Mouse (Mus musculus): ENCODE results near the gene Ascl2. TPM values are rescaled to one million over a fixed set of nuclear protein-coding genes. Genes with fewer than 3 reads are reported as not detected.

Gene Ascl2
- 0.42 and 0.44 TPM in 2 replicates for polyA plus RNA-seq (2014; fragmentation: Nextera tagmentation; extraction: Ambion mirVana)

- peak within 1 kb of the TSS; percentile 53 for H3K9ac ChIP-seq (ENCODE audit: low read depth, low read length)
- H3K36me3 ChIP-seq (ENCODE audit: control insufficient read depth, insufficient read depth, low read length): no peaks in the 10 kb centered on the region
- peak within 1 kb of the TSS; percentile 50 for H3K4me3 ChIP-seq (ENCODE audit: low read depth, low read length)
- peaks cover 11% of the 10 kb centered on the region for H3K4me1 ChIP-seq (ENCODE audit: control insufficient read depth, insufficient read depth, low read length)
- peak within 1 kb of the TSS; percentile 93 for H3K4me2 ChIP-seq
- peak; percentile 55 for ATAC-seq (replicated peaks; ENCODE audit: insufficient number of reproducible peaks, low FRiP score, low TSS enrichment)
- H3K9me3 ChIP-seq (replicated peaks; ENCODE audit: control insufficient read depth, low read length): no peaks in the 10 kb centered on the region
- peaks cover 80% of the 10 kb centered on the region for H3K27me3 ChIP-seq (ENCODE audit: control insufficient read depth, insufficient read depth, low read length)
- 1% methylated on average over 51 of the region's 51 CpGs for WGBS (ENCODE audit: insufficient replicate concordance)
- H3K27ac ChIP-seq (ENCODE audit: low read depth, low read length): no peak within 1 kb of the TSS
Observed at GRCm38 (mm10) chr7:142968809-142969511, at the start of gene Ascl2. Gene Ascl2 (minus strand): TSS chr7:142969264.

- Histone ChIP-seq H3K9ac (ENCODE audit: low read depth, low read length) (no peak overlapping the region), H3K27ac (ENCODE audit: low read depth, low read length) (0 out of 2 replicates have a peak overlapping the region, but pooled peaks have one; percentile 29)
- WGBS (ENCODE audit: insufficient replicate concordance): 84% methylated on average over 4 of the region's 4 CpGs
Observed at GRCm38 (mm10) chr7:143017181-143017580, 48.1 kb upstream of the Ascl2 start.

GRCm38 (mm10) chr7:143016424-143017142 is 47.5 kb upstream of the Ascl2 start:
- Histone ChIP-seq H3K27ac (ENCODE audit: low read depth, low read length) (peak overlapping the region; percentile 75), H3K9me3 (replicated peaks; ENCODE audit: control insufficient read depth, low read length) (no peaks in the 10 kb centered on the region), H3K4me1 (ENCODE audit: control insufficient read depth, insufficient read depth, low read length) (peaks cover 47% of the 10 kb centered on the region), H3K36me3 (ENCODE audit: control insufficient read depth, insufficient read depth, low read length) (no peaks in the 10 kb centered on the region), H3K4me3 (ENCODE audit: low read depth, low read length) (no peak overlapping the region), H3K4me2 (peak overlapping the region; percentile 32), H3K27me3 (ENCODE audit: control insufficient read depth, insufficient read depth, low read length) (no peaks in the 10 kb centered on the region), H3K9ac (ENCODE audit: low read depth, low read length) (0 out of 2 replicates have a peak overlapping the region, but pooled peaks have one; percentile 10)
- 51% methylated on average over 9 of the region's 9 CpGs for WGBS (ENCODE audit: insufficient replicate concordance)
- ATAC-seq (replicated peaks; ENCODE audit: insufficient number of reproducible peaks, low FRiP score, low TSS enrichment): peak; percentile 2; the same call in 1 of the 2 replicates

More at GRCm38 (mm10) chr7:143017181-143017580, 48.1 kb upstream of the Ascl2 start:
- Histone ChIP-seq H3K4me2 (no peak overlapping the region), H3K4me3 (ENCODE audit: low read depth, low read length) (no peak overlapping the region), H3K9me3 (replicated peaks; ENCODE audit: control insufficient read depth, low read length) (no peaks in the 10 kb centered on the region), H3K36me3 (ENCODE audit: control insufficient read depth, insufficient read depth, low read length) (no peaks in the 10 kb centered on the region), H3K27me3 (ENCODE audit: control insufficient read depth, insufficient read depth, low read length) (no peaks in the 10 kb centered on the region), H3K4me1 (ENCODE audit: control insufficient read depth, insufficient read depth, low read length) (peaks cover 43% of the 10 kb centered on the region)
- ATAC-seq (replicated peaks; ENCODE audit: insufficient number of reproducible peaks, low FRiP score, low TSS enrichment): no peak

- no peaks in the 10 kb centered on the region for H3K36me3 ChIP-seq (ENCODE audit: control insufficient read depth, insufficient read depth, low read length)
- H3K9ac ChIP-seq (ENCODE audit: low read depth, low read length): 0 out of 2 replicates have a peak overlapping the region, but pooled peaks have one; percentile 10
- 21% methylated on average over 1 of the region's 1 CpGs for WGBS (ENCODE audit: insufficient replicate concordance)
- peak overlapping the region; percentile 32 for H3K4me2 ChIP-seq
- ATAC-seq (replicated peaks; ENCODE audit: insufficient number of reproducible peaks, low FRiP score, low TSS enrichment): peak; percentile 63
- H3K4me3 ChIP-seq (ENCODE audit: low read depth, low read length): no peak overlapping the region
- no peaks in the 10 kb centered on the region for H3K9me3 ChIP-seq (replicated peaks; ENCODE audit: control insufficient read depth, low read length)
- peak overlapping the region; percentile 75 for H3K27ac ChIP-seq (ENCODE audit: low read depth, low read length)
- no peaks in the 10 kb centered on the region for H3K27me3 ChIP-seq (ENCODE audit: control insufficient read depth, insufficient read depth, low read length)
- peaks cover 47% of the 10 kb centered on the region for H3K4me1 ChIP-seq (ENCODE audit: control insufficient read depth, insufficient read depth, low read length)
Observed at GRCm38 (mm10) chr7:143015755-143016423, 46.8 kb upstream of the Ascl2 start.

- no peak overlapping the region for H3K4me2 ChIP-seq
- H3K27ac ChIP-seq (ENCODE audit: low read depth, low read length): peak overlapping the region; percentile 75
- no peaks in the 10 kb centered on the region for H3K9me3 ChIP-seq (replicated peaks; ENCODE audit: control insufficient read depth, low read length)
- no peak for ATAC-seq (replicated peaks; ENCODE audit: insufficient number of reproducible peaks, low FRiP score, low TSS enrichment)
- WGBS (ENCODE audit: insufficient replicate concordance): 84% methylated on average over 7 of the region's 7 CpGs
- H3K36me3 ChIP-seq (ENCODE audit: control insufficient read depth, insufficient read depth, low read length): no peaks in the 10 kb centered on the region
- no peak overlapping the region for H3K4me3 ChIP-seq (ENCODE audit: low read depth, low read length)
- peaks cover 47% of the 10 kb centered on the region for H3K4me1 ChIP-seq (ENCODE audit: control insufficient read depth, insufficient read depth, low read length)
- H3K27me3 ChIP-seq (ENCODE audit: control insufficient read depth, insufficient read depth, low read length): no peaks in the 10 kb centered on the region
- no peak overlapping the region for H3K9ac ChIP-seq (ENCODE audit: low read depth, low read length)
Observed at GRCm38 (mm10) chr7:143014862-143015659, 46.0 kb upstream of the Ascl2 start.

- H3K4me2 ChIP-seq: no peak overlapping the region
- no peaks in the 10 kb centered on the region for H3K27me3 ChIP-seq (ENCODE audit: control insufficient read depth, insufficient read depth, low read length)
- ATAC-seq (replicated peaks; ENCODE audit: insufficient number of reproducible peaks, low FRiP score, low TSS enrichment): no peak
- H3K4me3 ChIP-seq (ENCODE audit: low read depth, low read length): no peak overlapping the region
- no peaks in the 10 kb centered on the region for H3K36me3 ChIP-seq (ENCODE audit: control insufficient read depth, insufficient read depth, low read length)
- no peaks in the 10 kb centered on the region for H3K9me3 ChIP-seq (replicated peaks; ENCODE audit: control insufficient read depth, low read length)
- no peak overlapping the region for H3K9ac ChIP-seq (ENCODE audit: low read depth, low read length)
- peaks cover 58% of the 10 kb centered on the region for H3K4me1 ChIP-seq (ENCODE audit: control insufficient read depth, insufficient read depth, low read length)
- 68% methylated on average over 8 of the region's 8 CpGs for WGBS (ENCODE audit: insufficient replicate concordance)
- no peak overlapping the region for H3K27ac ChIP-seq (ENCODE audit: low read depth, low read length)
Observed at GRCm38 (mm10) chr7:143013420-143014178, 44.5 kb upstream of the Ascl2 start.

GRCm38 (mm10) chr7:143012230-143012875 is 43.3 kb upstream of the Ascl2 start:
- WGBS (ENCODE audit: insufficient replicate concordance): 63% methylated on average over 5 of the region's 5 CpGs
- Histone ChIP-seq H3K27me3 (ENCODE audit: control insufficient read depth, insufficient read depth, low read length) (no peaks in the 10 kb centered on the region), H3K36me3 (ENCODE audit: control insufficient read depth, insufficient read depth, low read length) (no peaks in the 10 kb centered on the region), H3K4me3 (ENCODE audit: low read depth, low read length) (no peak overlapping the region), H3K27ac (ENCODE audit: low read depth, low read length) (no peak overlapping the region), H3K4me1 (ENCODE audit: control insufficient read depth, insufficient read depth, low read length) (peaks cover 60% of the 10 kb centered on the region), H3K9ac (ENCODE audit: low read depth, low read length) (no peak overlapping the region), H3K4me2 (no peak overlapping the region), H3K9me3 (replicated peaks; ENCODE audit: control insufficient read depth, low read length) (no peaks in the 10 kb centered on the region)
- ATAC-seq (replicated peaks; ENCODE audit: insufficient number of reproducible peaks, low FRiP score, low TSS enrichment): no peak

Measured in heart, embryonic 11.5 days (tissue).